In the genomic region with DNA sequence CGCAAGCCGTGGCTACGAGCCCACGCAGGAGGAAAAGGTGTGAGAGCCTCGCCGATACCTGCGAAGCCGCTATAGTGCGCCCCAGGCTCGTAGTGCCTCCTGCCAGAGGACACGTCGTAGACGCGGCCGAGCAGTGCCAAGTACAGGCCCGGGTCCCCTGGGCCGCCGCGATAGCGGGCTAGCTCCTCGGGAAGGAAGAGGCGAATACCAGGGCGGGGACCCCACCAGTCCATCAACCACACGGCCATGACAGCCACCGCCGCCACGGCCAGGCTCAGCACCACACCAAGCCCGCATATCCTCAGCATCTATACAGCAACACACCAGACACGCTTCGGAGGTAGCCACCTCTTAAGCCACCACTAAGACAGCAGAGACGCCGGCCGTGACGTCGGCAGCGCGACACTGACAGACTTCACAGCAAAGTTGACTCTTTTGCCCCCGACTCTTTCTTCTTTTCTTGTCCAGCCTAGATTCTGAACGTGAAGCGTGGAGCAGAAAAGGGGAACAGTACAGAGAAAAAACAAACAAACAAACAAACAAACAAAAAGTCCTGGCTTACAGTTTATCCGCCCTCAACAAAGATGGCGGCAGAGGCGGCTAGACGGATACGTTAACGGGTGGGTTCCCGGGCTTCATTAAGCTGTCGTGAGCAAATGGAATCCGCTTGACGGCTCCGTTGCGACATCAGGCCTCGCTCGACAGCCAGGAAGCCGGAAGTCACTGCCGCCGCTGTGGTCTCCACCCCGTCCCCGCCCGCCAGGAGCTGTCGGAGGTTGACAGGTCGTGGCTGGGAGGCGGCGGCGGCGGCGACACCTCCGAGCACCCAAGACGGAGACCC, we compare ENCODE assay signal across 8 mouse cellular contexts. TPM values are rescaled to one million over a fixed set of nuclear protein-coding genes. Genes with fewer than 3 reads are reported as not detected.
DNase-seq lines count a peak whose midpoint lies in the region; ATAC-seq lines count a peak whose summit lies in the region.

Gene Cyb5d2, minus strand, starts transcription at position 688 of the 841 bp plus-strand sequence.
Gene Zzef1, plus strand, starts transcription at position 772 of the 841 bp plus-strand sequence.

- peak within 1 kb of the TSS; percentile 88 for H3K9ac ChIP-seq in hindbrain, embryonic 11.5 days (ENCODE audit: low read depth, low read length)

- H3K4me1 ChIP-seq in hindbrain, embryonic 11.5 days (replicated peaks; ENCODE audit: control insufficient read depth, insufficient read depth, low read length) = 0 out of 2 replicates have a peak, but pooled peaks cover 2% of the 10 kb centered on the region

- no peaks in the 10 kb centered on the region for H3K36me3 ChIP-seq in hindbrain, embryonic 11.5 days (ENCODE audit: control insufficient read depth, insufficient read depth, low read length)

- peak; percentile 92 for ATAC-seq in hindbrain, embryonic 11.5 days (ENCODE audit: low FRiP score)

- no peaks in the 10 kb centered on the region for H3K27me3 ChIP-seq in hindbrain, embryonic 11.5 days (ENCODE audit: control insufficient read depth, insufficient read depth, low read length)

- no peaks in the 10 kb centered on the region for H3K9me3 ChIP-seq in hindbrain, embryonic 11.5 days (ENCODE audit: control insufficient read depth, low read length)

- peak within 1 kb of the TSS; percentile 97 for H3K4me3 ChIP-seq in hindbrain, embryonic 11.5 days (ENCODE audit: low read depth, low read length)

- under 1% methylated on average over 69 of the region's 69 CpGs for WGBS in hindbrain, embryonic 11.5 days

- H3K27ac ChIP-seq in hindbrain, embryonic 11.5 days (ENCODE audit: low read depth, low read length) = peak within 1 kb of the TSS; percentile 70

- peak within 1 kb of the TSS; percentile 84 for H3K4me2 ChIP-seq in hindbrain, embryonic 11.5 days (replicated peaks; ENCODE audit: low read depth, low read length)

- DNase-seq in Muller cell, postnatal 12 days (ENCODE audit: inconsistent ontology term) = peak; percentile 96
- peak; percentile 96 for DNase-seq in cerebellum, adult 9-11 months
- peak; percentile 92 to 97 for DNase-seq in frontal cortex, adult 2 months (ENCODE audit: extremely low spot score in 1 of 2, low spot score in 1 of 2)
- peak; percentile 93 for DNase-seq in hindbrain, embryonic 11.5 days (ENCODE audit: low spot score)
- peak; percentile 89 to 92 for DNase-seq in layer of hippocampus, postnatal 10 days (ENCODE audit: low spot score in 2 of 2)
- DNase-seq in lung, postnatal 10 days = peak; percentile 98
- peak; percentile 91 for DNase-seq in ovary, postnatal 36 days (ENCODE audit: low spot score)
- peak; percentile 93 for DNase-seq in thymus, postnatal 25 days

RNA-seq across cellular contexts. Expression of gene Cyb5d2, which starts in this region (rescaled TPM):
- 13.8 and 14.0 TPM in 2 replicates for polyA plus RNA-seq in frontal cortex, adult 2 months (2012; rRNA removed)
- polyA plus RNA-seq in hindbrain, embryonic 11.5 days (2014; fragmentation: Nextera tagmentation; extraction: Ambion mirVana) = 3.4 and 4.5 TPM in 2 replicates
- total RNA-seq in layer of hippocampus, postnatal 10 days (2021) = 10 to 100 TPM; 11.1 to 12.3 TPM

RNA-seq across cellular contexts. Expression of gene Zzef1, which starts in this region (rescaled TPM):
- 29.9 and 32.3 TPM in 2 replicates for polyA plus RNA-seq in frontal cortex, adult 2 months (2012; rRNA removed)
- polyA plus RNA-seq in hindbrain, embryonic 11.5 days (2014; fragmentation: Nextera tagmentation; extraction: Ambion mirVana) = 8.0 and 14.0 TPM in 2 replicates
- total RNA-seq in layer of hippocampus, postnatal 10 days (2021) = 10 to 100 TPM; 47.4 to 52.0 TPM

Comparison
In these comparisons a context has a peak if more than half of its experiments do, and no peak if none do; other contexts are left out.
1. Peak in every context shown above with its lines: DNase-seq, ATAC-seq, H3K4me3 ChIP-seq and H3K27ac ChIP-seq.